Mouse (Mus musculus): Measurements from ENCODE around the gene Ints12. TPM values are rescaled to one million over a fixed set of nuclear protein-coding genes. Genes with fewer than 3 reads are reported as not detected.

The Ints12 gene
- polyA plus RNA-seq, 1 experiment = 8.1 TPM

GRCm38 (mm10) chr3:133090247-133091120, 1.2 kb upstream of the Ints12 start:
- Histone ChIP-seq H3K4me3 (ENCODE audit: insufficient read depth, poor library complexity, severe bottlenecking) (peak overlapping the region; percentile 74), H3K27me3 (ENCODE audit: control insufficient read depth, insufficient read depth, insufficient read length) (no peaks in the 10 kb centered on the region), H3K36me3 (ENCODE audit: control insufficient read depth, insufficient read depth) (peaks cover 2% of the 10 kb centered on the region), H3K79me2 (ENCODE audit: control insufficient read depth, insufficient read depth) (peaks cover 90% of the 10 kb centered on the region), H3ac (ENCODE audit: control insufficient read depth, insufficient read length, low read depth) (peak overlapping the region; percentile 86), H3K79me3 (ENCODE audit: low read depth) (peaks cover 63% of the 10 kb centered on the region)
- TF ChIP-seq MYOD1 (IDR thresholded peaks at IDR 0.05; ENCODE audit: control insufficient read depth, insufficient read length, low read depth) (no peak), CTCF (IDR thresholded peaks at IDR 0.05; ENCODE audit: control insufficient read depth, insufficient read depth, insufficient read length) (no peak), CEBPB (IDR thresholded peaks at IDR 0.05; ENCODE audit: low read depth) (no peak), MYOG (IDR thresholded peaks at IDR 0.05; ENCODE audit: control insufficient read depth, extremely low read depth, insufficient read length) (no peak), MAX (IDR thresholded peaks at IDR 0.05) (no peak), USF1 (IDR thresholded peaks at IDR 0.05; ENCODE audit: low read depth) (no peak), FOSL1 (IDR thresholded peaks at IDR 0.05; ENCODE audit: insufficient read depth, low read length, poor library complexity, severe bottlenecking) (no peak)

- no peak for TF ChIP-seq FOSL1 (IDR thresholded peaks at IDR 0.05; ENCODE audit: insufficient read depth, low read length, poor library complexity, severe bottlenecking)
- TF ChIP-seq USF1 (IDR thresholded peaks at IDR 0.05; ENCODE audit: low read depth) = no peak
- TF ChIP-seq CTCF (IDR thresholded peaks at IDR 0.05; ENCODE audit: control insufficient read depth, insufficient read depth, insufficient read length) = no peak
- no peak for TF ChIP-seq MYOG (IDR thresholded peaks at IDR 0.05; ENCODE audit: control insufficient read depth, extremely low read depth, insufficient read length)
- TF ChIP-seq MAX (IDR thresholded peaks at IDR 0.05) = no peak
- no peak for TF ChIP-seq MYOD1 (IDR thresholded peaks at IDR 0.05; ENCODE audit: control insufficient read depth, insufficient read length, low read depth)
- TF ChIP-seq CEBPB (IDR thresholded peaks at IDR 0.05; ENCODE audit: low read depth) = no peak
- no peaks in the 10 kb centered on the region for H3K36me3 ChIP-seq (ENCODE audit: control insufficient read depth, insufficient read depth)
- H3ac ChIP-seq (ENCODE audit: control insufficient read depth, insufficient read length, low read depth) = peak overlapping the region; percentile 86
- H3K4me3 ChIP-seq (ENCODE audit: insufficient read depth, poor library complexity, severe bottlenecking) = peak overlapping the region; percentile 74
- no peaks in the 10 kb centered on the region for H3K27me3 ChIP-seq (ENCODE audit: control insufficient read depth, insufficient read depth, insufficient read length)
- peaks cover 97% of the 10 kb centered on the region for H3K79me2 ChIP-seq (ENCODE audit: control insufficient read depth, insufficient read depth)
- peaks cover 66% of the 10 kb centered on the region for H3K79me3 ChIP-seq (ENCODE audit: low read depth)
These were observed 448 bp upstream of the Ints12 start for GRCm38 (mm10) chr3:133091121-133091663.

- Histone ChIP-seq H3K79me2 (ENCODE audit: control insufficient read depth, insufficient read depth) (peaks cover 90% of the 10 kb centered on the region), H3K36me3 (ENCODE audit: control insufficient read depth, insufficient read depth) (peaks cover 8% of the 10 kb centered on the region), H3ac (ENCODE audit: control insufficient read depth, insufficient read length, low read depth) (peak overlapping the region; percentile 73), H3K27me3 (ENCODE audit: control insufficient read depth, insufficient read depth, insufficient read length) (no peaks in the 10 kb centered on the region), H3K79me3 (ENCODE audit: low read depth) (peaks cover 66% of the 10 kb centered on the region), H3K4me3 (ENCODE audit: insufficient read depth, poor library complexity, severe bottlenecking) (peak overlapping the region; percentile 74)
- TF ChIP-seq MYOG (IDR thresholded peaks at IDR 0.05; ENCODE audit: control insufficient read depth, extremely low read depth, insufficient read length) = no peak
- TF ChIP-seq USF1 (IDR thresholded peaks at IDR 0.05; ENCODE audit: low read depth) = no peak
- no peak for TF ChIP-seq MAX (IDR thresholded peaks at IDR 0.05)
- TF ChIP-seq MYOD1 (IDR thresholded peaks at IDR 0.05; ENCODE audit: control insufficient read depth, insufficient read length, low read depth) = no peak
- TF ChIP-seq CEBPB (IDR thresholded peaks at IDR 0.05; ENCODE audit: low read depth) = no peak
- no peak for TF ChIP-seq CTCF (IDR thresholded peaks at IDR 0.05; ENCODE audit: control insufficient read depth, insufficient read depth, insufficient read length)
- TF ChIP-seq FOSL1 (IDR thresholded peaks at IDR 0.05; ENCODE audit: insufficient read depth, low read length, poor library complexity, severe bottlenecking) = no peak
These were observed 724 bp downstream of the Ints12 start for GRCm38 (mm10) chr3:133092274-133092853.

GRCm38 (mm10) chr3:133092936-133093335, 1.3 kb downstream of the Ints12 start:
- H3K27me3 ChIP-seq (ENCODE audit: control insufficient read depth, insufficient read depth, insufficient read length) = no peaks in the 10 kb centered on the region
- TF ChIP-seq MAX (IDR thresholded peaks at IDR 0.05) (no peak), MYOG (IDR thresholded peaks at IDR 0.05; ENCODE audit: control insufficient read depth, extremely low read depth, insufficient read length) (no peak), MYOD1 (IDR thresholded peaks at IDR 0.05; ENCODE audit: control insufficient read depth, insufficient read length, low read depth) (no peak), USF1 (IDR thresholded peaks at IDR 0.05; ENCODE audit: low read depth) (no peak), CEBPB (IDR thresholded peaks at IDR 0.05; ENCODE audit: low read depth) (no peak), FOSL1 (IDR thresholded peaks at IDR 0.05; ENCODE audit: insufficient read depth, low read length, poor library complexity, severe bottlenecking) (no peak), CTCF (IDR thresholded peaks at IDR 0.05; ENCODE audit: control insufficient read depth, insufficient read depth, insufficient read length) (no peak)
- H3K36me3 ChIP-seq (ENCODE audit: control insufficient read depth, insufficient read depth) = peaks cover 14% of the 10 kb centered on the region
- H3K4me3 ChIP-seq (ENCODE audit: insufficient read depth, poor library complexity, severe bottlenecking) = no peak overlapping the region
- no peak overlapping the region for H3ac ChIP-seq (ENCODE audit: control insufficient read depth, insufficient read length, low read depth)
- H3K79me3 ChIP-seq (ENCODE audit: low read depth) = peaks cover 64% of the 10 kb centered on the region
- H3K79me2 ChIP-seq (ENCODE audit: control insufficient read depth, insufficient read depth) = peaks cover 84% of the 10 kb centered on the region

GRCm38 (mm10) chr3:133094305-133094704, 2.7 kb downstream of the Ints12 start:
- H3K27me3 ChIP-seq (ENCODE audit: control insufficient read depth, insufficient read depth, insufficient read length) = no peaks in the 10 kb centered on the region
- TF ChIP-seq FOSL1 (IDR thresholded peaks at IDR 0.05; ENCODE audit: insufficient read depth, low read length, poor library complexity, severe bottlenecking) = no peak
- no peak for TF ChIP-seq MAX (IDR thresholded peaks at IDR 0.05)
- no peak for TF ChIP-seq MYOD1 (IDR thresholded peaks at IDR 0.05; ENCODE audit: control insufficient read depth, insufficient read length, low read depth)
- no peak for TF ChIP-seq MYOG (IDR thresholded peaks at IDR 0.05; ENCODE audit: control insufficient read depth, extremely low read depth, insufficient read length)
- no peak for TF ChIP-seq USF1 (IDR thresholded peaks at IDR 0.05; ENCODE audit: low read depth)
- H3K36me3 ChIP-seq (ENCODE audit: control insufficient read depth, insufficient read depth) = peaks cover 28% of the 10 kb centered on the region
- H3K79me2 ChIP-seq (ENCODE audit: control insufficient read depth, insufficient read depth) = peaks cover 70% of the 10 kb centered on the region
- no peak overlapping the region for H3ac ChIP-seq (ENCODE audit: control insufficient read depth, insufficient read length, low read depth)
- H3K4me3 ChIP-seq (ENCODE audit: insufficient read depth, poor library complexity, severe bottlenecking) = no peak overlapping the region
- H3K79me3 ChIP-seq (ENCODE audit: low read depth) = peaks cover 52% of the 10 kb centered on the region
